Mouse (Mus musculus): ENCODE data around the gene Tat. TPM values are rescaled to one million over a fixed set of nuclear protein-coding genes. Genes with fewer than 3 reads are reported as not detected.
"Not testable (repeated sequence)": the region's sequence is repeated elsewhere in the genome, so short reads cannot be mapped to it uniquely, and the experiment has no call there.

Gene Tat
- polyA plus RNA-seq, 1 experiment: 0.61 TPM

DNA sequence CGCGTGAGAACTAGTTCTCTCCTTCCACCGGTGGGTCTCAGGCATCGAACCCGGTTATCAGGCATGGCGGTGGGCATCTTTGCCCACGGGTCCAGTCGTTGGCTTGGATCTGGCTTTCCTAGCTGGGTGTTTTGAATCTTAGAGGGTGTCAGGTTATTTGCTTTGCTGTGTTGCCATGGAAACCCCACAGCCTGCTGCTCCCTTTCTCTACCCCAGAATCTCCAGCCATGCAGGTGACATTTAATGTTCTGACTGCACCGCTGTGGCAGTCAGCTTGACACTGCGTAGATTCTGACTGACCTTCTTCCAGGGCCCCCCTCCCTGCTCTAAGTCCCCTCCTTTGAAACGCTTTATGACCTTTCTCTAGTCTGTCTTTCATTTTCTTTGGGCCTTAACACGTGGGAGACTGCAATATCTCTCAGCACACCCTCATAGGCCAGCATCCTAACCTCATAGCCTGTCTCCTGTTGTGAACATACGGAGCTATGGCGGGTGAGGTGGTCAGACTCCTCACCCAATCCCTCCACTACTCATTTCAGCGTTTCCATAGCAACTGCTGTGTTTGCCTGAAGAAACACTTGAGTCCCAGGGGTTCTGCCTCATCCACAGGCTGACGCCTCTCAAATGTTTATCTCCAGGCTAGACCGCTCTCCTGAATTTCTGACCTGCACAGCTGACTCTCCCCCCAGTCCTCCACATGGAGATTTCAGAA is 16.2 kb downstream of the Tat start:
- WGBS: 84% methylated on average over 17 of the region's 17 CpGs
- no peaks in the 10 kb centered on the region for H3K27me3 ChIP-seq (ENCODE audit: control insufficient read depth, insufficient read depth, low read length)
- DNase-seq: no peak
- no peak overlapping the region for H3K27ac ChIP-seq (ENCODE audit: control insufficient read depth, insufficient read depth, low read length)
- no peak overlapping the region for H3K4me3 ChIP-seq (ENCODE audit: control insufficient read depth, insufficient read depth, low read length)
- no peak for TF ChIP-seq CTCF (IDR thresholded peaks at IDR 0.05; ENCODE audit: borderline replicate concordance, control insufficient read depth, extremely low read depth, insufficient read depth, low read length, poor library complexity)
- TF ChIP-seq POLR2A (IDR thresholded peaks at IDR 0.05; ENCODE audit: control insufficient read depth, extremely low read depth, insufficient read depth, low read length, poor library complexity): no peak
- no peaks in the 10 kb centered on the region for H3K36me3 ChIP-seq (ENCODE audit: control insufficient read depth, insufficient read depth, low read length)
- H3K4me1 ChIP-seq (replicated peaks; ENCODE audit: control insufficient read depth, insufficient read depth, low read length): no peaks in the 10 kb centered on the region

DNA sequence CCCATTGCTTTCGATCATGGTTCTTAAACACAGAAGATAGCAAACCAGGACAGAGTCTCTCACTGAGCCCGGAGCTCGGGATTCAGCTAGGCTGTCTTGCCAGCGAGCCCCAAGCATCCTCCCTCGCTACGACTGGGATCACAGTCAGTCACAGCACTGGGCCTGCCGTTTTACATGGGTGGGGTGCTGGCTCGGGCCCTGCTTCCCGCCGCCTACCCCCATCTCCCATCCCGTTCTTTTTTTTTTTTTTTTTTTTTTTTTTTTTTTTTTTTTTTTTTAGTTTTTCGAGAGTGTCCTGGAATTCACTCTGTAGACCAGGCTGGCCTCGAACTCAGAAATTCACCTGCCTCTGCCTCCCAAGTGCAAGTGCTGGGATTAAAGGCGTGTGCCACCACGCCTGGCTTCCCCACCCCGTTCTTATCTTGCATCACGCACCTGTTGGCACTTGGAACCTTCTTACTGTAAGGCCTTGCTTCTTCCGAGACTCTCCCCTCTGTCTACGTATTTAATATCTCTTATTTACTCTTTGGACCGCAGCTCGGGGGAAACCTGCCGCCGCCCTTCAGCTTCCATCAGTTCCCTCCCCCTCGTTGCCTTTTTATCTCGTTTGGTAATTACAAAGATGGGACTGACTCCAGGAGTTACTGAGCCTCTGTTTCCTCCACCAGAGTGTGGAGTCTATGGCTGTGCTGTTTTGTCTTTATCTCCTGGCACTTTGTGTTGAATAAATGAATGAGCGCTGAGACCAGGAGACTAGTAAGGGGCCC is 18.2 kb downstream of the Tat start:
- DNase-seq: no peak

DNA sequence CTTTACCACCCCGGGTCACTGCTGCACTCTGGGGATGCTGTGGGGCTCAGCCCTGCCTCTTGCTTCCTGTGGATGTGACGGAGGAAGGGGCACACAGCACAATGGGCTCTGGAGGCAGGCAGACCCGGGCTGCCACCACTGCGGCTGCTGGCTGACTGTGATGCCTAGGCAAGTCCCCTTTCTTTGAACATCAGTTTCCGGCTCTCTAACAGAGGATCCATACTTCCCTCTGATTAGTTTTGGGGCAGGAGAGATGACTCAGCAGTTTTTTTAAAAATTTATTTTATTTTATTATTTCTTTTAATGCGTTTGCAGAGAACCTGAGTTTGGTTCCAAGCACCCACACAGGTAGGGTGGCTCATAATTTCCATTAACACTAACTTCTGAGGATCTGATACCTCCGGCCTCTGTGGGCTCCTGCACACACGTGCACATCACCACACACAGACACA is 18.8 kb downstream of the Tat start:
- H3K27ac ChIP-seq (ENCODE audit: control insufficient read depth, insufficient read depth, low read length): no peak overlapping the region
- no peaks in the 10 kb centered on the region for H3K4me1 ChIP-seq (replicated peaks; ENCODE audit: control insufficient read depth, insufficient read depth, low read length)
- no peak for DNase-seq
- H3K27me3 ChIP-seq (ENCODE audit: control insufficient read depth, insufficient read depth, low read length): no peaks in the 10 kb centered on the region
- no peaks in the 10 kb centered on the region for H3K36me3 ChIP-seq (ENCODE audit: control insufficient read depth, insufficient read depth, low read length)
- WGBS: 28% methylated on average over 8 of the region's 8 CpGs
- TF ChIP-seq CTCF (IDR thresholded peaks at IDR 0.05; ENCODE audit: borderline replicate concordance, control insufficient read depth, extremely low read depth, insufficient read depth, low read length, poor library complexity) (no peak), POLR2A (IDR thresholded peaks at IDR 0.05; ENCODE audit: control insufficient read depth, extremely low read depth, insufficient read depth, low read length, poor library complexity) (no peak)
- H3K4me3 ChIP-seq (ENCODE audit: control insufficient read depth, insufficient read depth, low read length): no peak overlapping the region

More for the DNA sequence above, 18.2 kb downstream of the Tat start:
- H3K4me1 ChIP-seq (replicated peaks; ENCODE audit: control insufficient read depth, insufficient read depth, low read length): no peaks in the 10 kb centered on the region
- H3K36me3 ChIP-seq (ENCODE audit: control insufficient read depth, insufficient read depth, low read length): no peaks in the 10 kb centered on the region
- WGBS: 77% methylated on average over 26 of the region's 26 CpGs
- H3K4me3 ChIP-seq (ENCODE audit: control insufficient read depth, insufficient read depth, low read length): no peak overlapping the region
- no peaks in the 10 kb centered on the region for H3K27me3 ChIP-seq (ENCODE audit: control insufficient read depth, insufficient read depth, low read length)
- no peak for TF ChIP-seq CTCF (IDR thresholded peaks at IDR 0.05; ENCODE audit: borderline replicate concordance, control insufficient read depth, extremely low read depth, insufficient read depth, low read length, poor library complexity)
- no peak for TF ChIP-seq POLR2A (IDR thresholded peaks at IDR 0.05; ENCODE audit: control insufficient read depth, extremely low read depth, insufficient read depth, low read length, poor library complexity)
- H3K27ac ChIP-seq (ENCODE audit: control insufficient read depth, insufficient read depth, low read length): no peak overlapping the region

DNA sequence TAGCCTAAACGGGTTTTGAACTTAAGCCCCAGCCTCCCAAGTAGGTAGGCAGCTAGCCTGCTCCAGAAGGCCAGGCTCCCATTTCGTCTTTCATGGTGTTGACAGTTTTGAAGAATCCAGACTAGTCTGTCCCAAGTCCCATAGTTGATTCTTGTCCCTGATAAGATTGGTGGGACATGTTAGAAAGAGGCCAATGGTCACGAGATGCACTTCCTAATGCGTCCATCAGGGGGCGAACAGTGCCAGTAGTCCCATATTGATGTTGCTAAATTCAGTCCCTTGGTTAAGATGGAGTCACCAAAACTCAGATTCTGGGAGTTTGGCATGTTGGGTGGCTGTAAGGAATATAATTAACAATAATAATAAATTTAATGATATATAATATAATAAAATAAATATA is 20.6 kb downstream of the Tat start:
- 42% methylated on average over 5 of the region's 5 CpGs for WGBS
- H3K27me3 ChIP-seq (ENCODE audit: control insufficient read depth, insufficient read depth, low read length): no peaks in the 10 kb centered on the region
- peak; percentile 26 for DNase-seq
- H3K36me3 ChIP-seq (ENCODE audit: control insufficient read depth, insufficient read depth, low read length): no peaks in the 10 kb centered on the region
- H3K4me3 ChIP-seq (ENCODE audit: control insufficient read depth, insufficient read depth, low read length): no peak overlapping the region
- no peak overlapping the region for H3K27ac ChIP-seq (ENCODE audit: control insufficient read depth, insufficient read depth, low read length)
- H3K4me1 ChIP-seq (replicated peaks; ENCODE audit: control insufficient read depth, insufficient read depth, low read length): no peaks in the 10 kb centered on the region
- no peak for TF ChIP-seq POLR2A (IDR thresholded peaks at IDR 0.05; ENCODE audit: control insufficient read depth, extremely low read depth, insufficient read depth, low read length, poor library complexity)
- no peak for TF ChIP-seq CTCF (IDR thresholded peaks at IDR 0.05; ENCODE audit: borderline replicate concordance, control insufficient read depth, extremely low read depth, insufficient read depth, low read length, poor library complexity)

DNA sequence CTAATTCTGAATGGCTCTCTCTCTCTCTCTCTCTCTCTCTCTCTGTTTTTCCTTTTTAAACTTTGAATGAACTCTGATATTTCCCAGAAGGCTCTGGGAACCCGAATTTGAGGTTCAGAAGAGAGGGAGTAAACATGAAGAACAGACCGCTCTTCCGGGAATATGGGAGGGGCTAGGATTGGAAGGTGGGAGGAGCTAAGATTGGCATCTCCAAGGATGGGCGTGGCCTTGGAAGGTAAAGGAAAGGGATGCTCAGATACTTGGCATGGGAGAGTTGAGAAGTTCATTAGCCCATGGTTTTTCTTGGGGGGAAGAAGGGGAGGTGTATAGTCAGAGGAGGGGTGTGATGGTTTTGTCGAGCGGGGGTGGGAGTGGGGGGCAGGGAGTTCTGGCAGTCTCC is 31.8 kb downstream of the Tat start:
- no peak for DNase-seq
- Histone ChIP-seq H3K4me1 (replicated peaks; ENCODE audit: control insufficient read depth, insufficient read depth, low read length) (no peaks in the 10 kb centered on the region), H3K4me3 (ENCODE audit: control insufficient read depth, insufficient read depth, low read length) (no peak overlapping the region), H3K27ac (ENCODE audit: control insufficient read depth, insufficient read depth, low read length) (no peak overlapping the region), H3K36me3 (ENCODE audit: control insufficient read depth, insufficient read depth, low read length) (no peaks in the 10 kb centered on the region), H3K27me3 (ENCODE audit: control insufficient read depth, insufficient read depth, low read length) (no peaks in the 10 kb centered on the region)
- no peak for TF ChIP-seq POLR2A (IDR thresholded peaks at IDR 0.05; ENCODE audit: control insufficient read depth, extremely low read depth, insufficient read depth, low read length, poor library complexity)
- 71% methylated on average over 6 of the region's 6 CpGs for WGBS

DNA sequence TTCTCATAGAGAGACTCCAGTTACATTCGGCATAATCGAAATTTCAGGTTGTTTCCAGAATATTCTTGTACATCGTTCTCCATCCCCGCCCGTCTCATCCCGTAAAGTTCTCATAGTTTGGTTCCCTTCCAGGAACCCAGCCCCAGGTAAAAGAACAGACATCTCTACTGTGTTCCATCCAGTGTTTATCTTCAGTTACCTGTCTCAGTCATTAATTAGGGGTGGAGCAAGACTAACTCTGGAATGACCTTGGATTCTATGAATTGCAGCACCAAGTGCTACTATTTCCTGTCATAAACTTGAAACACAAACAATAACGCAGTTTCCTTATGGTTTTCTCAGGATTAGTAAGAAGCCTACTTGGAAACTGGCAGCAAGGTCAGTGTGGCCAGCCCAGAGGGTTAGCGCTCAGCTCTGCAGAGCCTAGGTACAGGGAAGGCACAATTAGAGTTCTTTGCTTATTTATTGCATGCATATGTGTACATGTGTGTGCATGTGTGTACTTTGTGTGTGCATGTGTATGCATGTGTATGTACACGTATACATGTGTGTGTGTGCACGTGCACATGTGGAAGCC is 32.6 kb downstream of the Tat start:
- H3K27ac ChIP-seq (ENCODE audit: control insufficient read depth, insufficient read depth, low read length): no peak overlapping the region
- no peaks in the 10 kb centered on the region for H3K36me3 ChIP-seq (ENCODE audit: control insufficient read depth, insufficient read depth, low read length)
- no peak overlapping the region for H3K4me3 ChIP-seq (ENCODE audit: control insufficient read depth, insufficient read depth, low read length)
- WGBS: 92% methylated on average over 10 of the region's 10 CpGs
- no peaks in the 10 kb centered on the region for H3K4me1 ChIP-seq (replicated peaks; ENCODE audit: control insufficient read depth, insufficient read depth, low read length)
- no peak for DNase-seq
- no peak for TF ChIP-seq CTCF (IDR thresholded peaks at IDR 0.05; ENCODE audit: borderline replicate concordance, control insufficient read depth, extremely low read depth, insufficient read depth, low read length, poor library complexity)
- TF ChIP-seq POLR2A (IDR thresholded peaks at IDR 0.05; ENCODE audit: control insufficient read depth, extremely low read depth, insufficient read depth, low read length, poor library complexity): no peak
- H3K27me3 ChIP-seq (ENCODE audit: control insufficient read depth, insufficient read depth, low read length): no peaks in the 10 kb centered on the region

DNA sequence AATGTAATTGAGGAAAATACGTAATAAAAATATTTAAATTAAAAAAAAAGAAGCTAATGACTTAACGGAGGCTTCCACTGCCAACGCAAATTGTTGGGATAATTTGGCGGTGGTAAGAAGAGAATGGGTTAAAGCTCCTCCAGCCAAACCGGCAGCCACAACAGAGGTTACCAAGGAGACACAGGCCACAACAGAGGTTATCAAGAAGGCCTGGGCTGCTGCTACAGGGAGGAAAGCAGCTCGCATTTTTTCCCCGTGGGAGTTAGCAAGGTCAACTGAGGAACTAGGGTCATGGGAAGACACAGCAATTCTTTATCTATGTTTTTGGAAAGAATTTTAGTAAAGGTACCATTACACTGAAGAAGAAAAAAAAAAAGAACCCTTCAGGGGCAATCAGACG is 43.5 kb downstream of the Tat start:
- H3K4me3 ChIP-seq (ENCODE audit: control insufficient read depth, insufficient read depth, low read length); H3K27ac ChIP-seq (ENCODE audit: control insufficient read depth, insufficient read depth, low read length); DNase-seq; H3K27me3 ChIP-seq (ENCODE audit: control insufficient read depth, insufficient read depth, low read length); H3K36me3 ChIP-seq (ENCODE audit: control insufficient read depth, insufficient read depth, low read length); H3K4me1 ChIP-seq (replicated peaks; ENCODE audit: control insufficient read depth, insufficient read depth, low read length): not testable (repeated sequence)
- 41% methylated on average over 8 of the region's 8 CpGs for WGBS

Measured in thymus, adult 2 months (tissue).